Mouse (Mus musculus) adrenal gland, adult 2 months (tissue): Measurements from ENCODE around the gene Sptlc2. TPM values are rescaled to one million over a fixed set of nuclear protein-coding genes. Genes with fewer than 3 reads are reported as not detected.
"Not testable (repeated sequence)": the region's sequence is repeated elsewhere in the genome, so short reads cannot be mapped to it uniquely, and the experiment has no call there.

Experiments used
- DNase-seq: peaks from one replicate; pipeline ENCODE4 v3.0.0; 2021
- polyA plus RNA-seq: library from polyadenylated mRNA; depleted of rRNA; stranded (reverse); fragments of >200 nt; gene quantifications from 2 replicates; pipeline ENCODE4 v1.2.3, GENCODE M21; 2012
- total RNA-seq, 2 experiments: library from RNA; stranded (reverse); gene quantifications; 2 replicates each; pipeline ENCODE4 v1.2.3; 2021

Gene Sptlc2
- total and polyA plus RNA-seq, 3 experiments: 61.1 to 197 (median 176) TPM

GRCm38 (mm10) chr12:87331908-87332307, 56.2 kb downstream of the Sptlc2 start:
- no peak for DNase-seq

- DNase-seq: no peak
Observed at GRCm38 (mm10) chr12:87331053-87331456, 57.1 kb downstream of the Sptlc2 start.

- no peak for DNase-seq
Observed at GRCm38 (mm10) chr12:87330213-87330612, 57.9 kb downstream of the Sptlc2 start.

GRCm38 (mm10) chr12:87328025-87328424, 60.1 kb downstream of the Sptlc2 start:
- no peak for DNase-seq

- DNase-seq: no peak
Observed at GRCm38 (mm10) chr12:87327610-87328009, 60.5 kb downstream of the Sptlc2 start.

- DNase-seq: no peak
Observed at GRCm38 (mm10) chr12:87325452-87325851, 62.7 kb downstream of the Sptlc2 start.

GRCm38 (mm10) chr12:87319229-87319628, 68.9 kb downstream of the Sptlc2 start:
- no peak for DNase-seq

- DNase-seq: no peak
Observed at GRCm38 (mm10) chr12:87317951-87318350, 70.2 kb downstream of the Sptlc2 start.

GRCm38 (mm10) chr12:87313098-87313497, 75.1 kb downstream of the Sptlc2 start:
- DNase-seq: no peak

GRCm38 (mm10) chr12:87306584-87306844, 81.6 kb downstream of the Sptlc2 start:
- DNase-seq: not testable (repeated sequence)

- DNase-seq: no peak
Observed at GRCm38 (mm10) chr12:87305767-87306583, 82.2 kb downstream of the Sptlc2 start.

GRCm38 (mm10) chr12:87301189-87301588, 87.0 kb downstream of the Sptlc2 start:
- no peak for DNase-seq

- DNase-seq: no peak
Observed at GRCm38 (mm10) chr12:87300441-87300690, 87.8 kb downstream of the Sptlc2 start.

GRCm38 (mm10) chr12:87299657-87300440, 88.3 kb downstream of the Sptlc2 start, which contains the start of gene Ism2:
TSS of gene Ism2 (minus strand) at chr12:87299705.
- peak; percentile 65 for DNase-seq

GRCm38 (mm10) chr12:87299037-87299656, 89.0 kb downstream of the Sptlc2 start:
- DNase-seq: no peak

GRCm38 (mm10) chr12:87293934-87294333, 94.2 kb downstream of the Sptlc2 start:
- DNase-seq: no peak

- DNase-seq: no peak
Observed at GRCm38 (mm10) chr12:87289100-87289499, 99.1 kb downstream of the Sptlc2 start.

GRCm38 (mm10) chr12:87284726-87285125, 103.4 kb downstream of the Sptlc2 start:
- no peak for DNase-seq

GRCm38 (mm10) chr12:87284268-87284667, 103.9 kb downstream of the Sptlc2 start:
- no peak for DNase-seq

GRCm38 (mm10) chr12:87283706-87284105, 104.4 kb downstream of the Sptlc2 start:
- no peak for DNase-seq

GRCm38 (mm10) chr12:87282743-87283142, 105.4 kb downstream of the Sptlc2 start:
- DNase-seq: no peak

- DNase-seq: no peak
Observed at GRCm38 (mm10) chr12:87281766-87282165, 106.4 kb downstream of the Sptlc2 start.

- DNase-seq: no peak
Observed at GRCm38 (mm10) chr12:87279879-87280278, 108.3 kb downstream of the Sptlc2 start.
